Mouse (Mus musculus): ENCODE measurements around the gene Nxn. TPM values are rescaled to one million over a fixed set of nuclear protein-coding genes. Genes with fewer than 3 reads are reported as not detected.

Gene Nxn
- polyA plus RNA-seq, 1 experiment, result 7.4 TPM

DNA sequence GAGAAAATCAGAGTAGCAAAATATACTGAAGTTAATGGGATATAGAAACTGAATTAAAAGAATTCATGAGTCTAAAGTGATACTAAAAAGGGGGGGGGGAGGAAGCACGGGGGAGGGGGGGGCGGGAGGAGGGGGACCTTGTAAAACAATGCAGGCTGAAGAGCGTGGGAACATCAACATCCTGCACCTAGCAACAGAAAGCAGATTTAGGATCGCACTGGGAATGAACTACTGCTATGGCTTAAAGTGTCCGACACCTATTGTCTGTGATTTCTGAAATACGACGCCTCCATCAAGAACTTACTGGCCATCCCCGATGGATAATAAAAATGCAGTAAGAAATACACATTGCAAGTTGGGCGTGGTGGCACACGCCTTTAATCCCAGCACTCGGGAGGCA, 95.6 kb downstream of the Nxn start:
- Histone ChIP-seq H3K27ac (ENCODE audit: insufficient read depth, low read depth, low read length) (no peak overlapping the region), H3K36me3 (ENCODE audit: control insufficient read depth, insufficient read depth, low read length) (no peaks in the 10 kb centered on the region), H3K4me3 (ENCODE audit: low read depth, low read length) (no peak overlapping the region), H3K27me3 (ENCODE audit: control insufficient read depth, insufficient read depth, low read length) (no peaks in the 10 kb centered on the region), H3K4me1 (ENCODE audit: control insufficient read depth, insufficient read depth, insufficient read length, low read length) (peaks cover 2% of the 10 kb centered on the region; the same call in 1 of the 2 replicates)
- TF ChIP-seq CTCF (IDR thresholded peaks at IDR 0.05; ENCODE audit: extremely low read depth, insufficient read length, insufficient replicate concordance, low read depth, low read length) (no peak), POLR2A (IDR thresholded peaks at IDR 0.05; ENCODE audit: low read depth, low read length) (no peak)
- 65% methylated on average over 11 of the region's 11 CpGs for WGBS

DNA sequence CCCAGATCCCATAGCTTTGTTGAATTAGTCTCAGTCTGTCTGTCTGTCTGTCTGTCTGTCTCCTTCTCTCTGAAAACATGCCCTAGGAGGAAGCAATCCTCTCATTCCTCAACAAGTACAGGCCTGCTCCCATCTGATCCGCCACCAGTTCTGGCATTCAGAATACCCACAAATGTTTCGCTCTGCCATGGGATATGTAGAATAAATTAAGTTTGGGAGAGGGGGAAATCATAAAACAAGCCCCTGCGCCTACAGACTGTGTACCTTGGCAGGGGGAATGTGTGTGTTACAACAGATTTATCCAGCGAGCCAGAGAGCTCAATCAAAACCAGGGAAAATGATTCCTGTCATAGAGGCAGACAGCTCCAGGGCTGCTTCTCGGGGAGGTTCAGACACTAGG, 98.1 kb downstream of the Nxn start:
- TF ChIP-seq POLR2A (IDR thresholded peaks at IDR 0.05; ENCODE audit: low read depth, low read length) (no peak), CTCF (IDR thresholded peaks at IDR 0.05; ENCODE audit: extremely low read depth, insufficient read length, insufficient replicate concordance, low read depth, low read length) (no peak)
- H3K27ac ChIP-seq (ENCODE audit: insufficient read depth, low read depth, low read length), result no peak overlapping the region
- H3K4me1 ChIP-seq (ENCODE audit: control insufficient read depth, insufficient read depth, insufficient read length, low read length), result peaks cover 2% of the 10 kb centered on the region; the same call in 1 of the 2 replicates
- H3K4me3 ChIP-seq (ENCODE audit: low read depth, low read length), result no peak overlapping the region
- H3K27me3 ChIP-seq (ENCODE audit: control insufficient read depth, insufficient read depth, low read length), result no peaks in the 10 kb centered on the region
- 89% methylated on average over 5 of the region's 5 CpGs for WGBS
- H3K36me3 ChIP-seq (ENCODE audit: control insufficient read depth, insufficient read depth, low read length), result no peaks in the 10 kb centered on the region

DNA sequence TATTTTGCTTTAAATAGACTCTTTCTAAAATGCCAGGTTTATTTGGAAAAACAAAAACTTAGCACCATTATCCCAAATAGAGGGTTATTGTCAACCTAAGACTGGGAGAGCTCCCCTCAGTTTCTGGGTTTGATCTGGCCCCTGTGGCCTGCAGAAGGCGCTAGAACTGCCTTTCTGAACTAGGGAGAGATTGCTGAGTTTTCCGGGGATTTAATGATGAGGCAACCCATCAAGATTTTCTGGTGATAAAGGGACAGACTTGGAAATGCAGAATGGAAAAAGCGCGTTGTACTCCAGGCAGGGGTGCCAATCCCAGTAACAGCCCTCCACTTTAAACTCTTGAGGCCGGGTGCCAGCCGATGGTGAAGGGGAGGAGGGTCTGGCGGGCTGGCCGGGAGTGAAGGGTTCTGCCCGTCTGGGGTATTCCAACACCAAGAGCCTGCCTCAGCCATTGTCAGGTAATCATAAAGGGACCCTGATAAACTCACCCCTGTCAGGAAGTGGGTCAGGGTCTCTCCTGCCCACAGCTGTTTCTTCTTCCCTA, 100.4 kb downstream of the Nxn start:
- no peak for TF ChIP-seq POLR2A (IDR thresholded peaks at IDR 0.05; ENCODE audit: low read depth, low read length)
- no peak for TF ChIP-seq CTCF (IDR thresholded peaks at IDR 0.05; ENCODE audit: extremely low read depth, insufficient read length, insufficient replicate concordance, low read depth, low read length)
- H3K4me3 ChIP-seq (ENCODE audit: low read depth, low read length), result no peak overlapping the region
- peaks cover 2% of the 10 kb centered on the region; the same call in 1 of the 2 replicates for H3K4me1 ChIP-seq (ENCODE audit: control insufficient read depth, insufficient read depth, insufficient read length, low read length)
- H3K27ac ChIP-seq (ENCODE audit: insufficient read depth, low read depth, low read length), result no peak overlapping the region
- no peaks in the 10 kb centered on the region for H3K36me3 ChIP-seq (ENCODE audit: control insufficient read depth, insufficient read depth, low read length)
- no peaks in the 10 kb centered on the region for H3K27me3 ChIP-seq (ENCODE audit: control insufficient read depth, insufficient read depth, low read length)
- 68% methylated on average over 9 of the region's 9 CpGs for WGBS

DNA sequence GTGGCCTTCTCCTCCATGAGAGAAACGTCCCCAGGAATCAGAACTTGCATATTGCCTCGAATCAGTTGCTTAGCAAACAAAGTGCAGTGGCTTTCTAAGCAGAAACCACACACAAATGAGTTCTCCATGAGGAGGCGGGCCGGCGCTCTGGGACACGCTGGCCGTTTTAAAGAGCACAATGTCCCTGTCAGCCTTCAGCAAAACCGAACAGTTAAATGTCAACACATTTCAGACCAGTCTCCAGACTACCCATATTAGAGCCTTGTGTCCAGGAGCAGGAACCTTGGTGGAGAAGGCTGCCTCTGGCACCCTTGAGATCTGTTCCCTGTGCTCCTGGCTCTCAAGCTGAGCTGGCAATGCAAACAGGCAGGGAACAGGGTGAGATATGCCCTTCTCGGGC, 101.7 kb downstream of the Nxn start:
- TF ChIP-seq POLR2A (IDR thresholded peaks at IDR 0.05; ENCODE audit: low read depth, low read length) (no peak), CTCF (IDR thresholded peaks at IDR 0.05; ENCODE audit: extremely low read depth, insufficient read length, insufficient replicate concordance, low read depth, low read length) (no peak)
- Histone ChIP-seq H3K27ac (ENCODE audit: insufficient read depth, low read depth, low read length) (no peak overlapping the region), H3K4me1 (ENCODE audit: control insufficient read depth, insufficient read depth, insufficient read length, low read length) (peaks cover 4% of the 10 kb centered on the region; the same call in 1 of the 2 replicates), H3K36me3 (ENCODE audit: control insufficient read depth, insufficient read depth, low read length) (no peaks in the 10 kb centered on the region), H3K4me3 (ENCODE audit: low read depth, low read length) (no peak overlapping the region), H3K27me3 (ENCODE audit: control insufficient read depth, insufficient read depth, low read length) (no peaks in the 10 kb centered on the region)
- 67% methylated on average over 9 of the region's 9 CpGs for WGBS

DNA sequence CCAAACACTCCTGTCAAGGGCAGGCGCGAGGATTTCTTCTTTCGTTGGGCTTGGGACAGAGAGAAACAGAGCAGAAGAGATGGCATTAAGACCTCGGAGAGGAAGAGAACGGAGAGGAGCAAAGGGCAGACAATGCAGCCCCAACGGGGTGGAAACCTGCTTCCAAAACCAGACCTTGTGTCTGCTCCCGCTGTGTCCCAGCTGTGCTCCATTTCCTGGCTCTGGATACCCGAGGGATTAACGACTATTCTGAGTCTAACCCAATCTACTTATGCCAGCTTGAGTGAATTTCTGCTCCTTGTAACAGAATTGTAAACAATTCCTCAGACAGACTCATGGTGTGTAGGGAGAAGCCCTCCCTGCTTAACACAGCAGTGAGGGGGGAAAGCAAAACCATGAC, 104.1 kb downstream of the Nxn start:
- Histone ChIP-seq H3K4me1 (ENCODE audit: control insufficient read depth, insufficient read depth, insufficient read length, low read length) (peaks cover 3% of the 10 kb centered on the region; the same call in 1 of the 2 replicates), H3K4me3 (ENCODE audit: low read depth, low read length) (no peak overlapping the region), H3K27me3 (ENCODE audit: control insufficient read depth, insufficient read depth, low read length) (no peaks in the 10 kb centered on the region), H3K27ac (ENCODE audit: insufficient read depth, low read depth, low read length) (no peak overlapping the region), H3K36me3 (ENCODE audit: control insufficient read depth, insufficient read depth, low read length) (no peaks in the 10 kb centered on the region)
- WGBS, result 49% methylated on average over 9 of the region's 9 CpGs
- no peak for TF ChIP-seq POLR2A (IDR thresholded peaks at IDR 0.05; ENCODE audit: low read depth, low read length)
- no peak for TF ChIP-seq CTCF (IDR thresholded peaks at IDR 0.05; ENCODE audit: extremely low read depth, insufficient read length, insufficient replicate concordance, low read depth, low read length)

DNA sequence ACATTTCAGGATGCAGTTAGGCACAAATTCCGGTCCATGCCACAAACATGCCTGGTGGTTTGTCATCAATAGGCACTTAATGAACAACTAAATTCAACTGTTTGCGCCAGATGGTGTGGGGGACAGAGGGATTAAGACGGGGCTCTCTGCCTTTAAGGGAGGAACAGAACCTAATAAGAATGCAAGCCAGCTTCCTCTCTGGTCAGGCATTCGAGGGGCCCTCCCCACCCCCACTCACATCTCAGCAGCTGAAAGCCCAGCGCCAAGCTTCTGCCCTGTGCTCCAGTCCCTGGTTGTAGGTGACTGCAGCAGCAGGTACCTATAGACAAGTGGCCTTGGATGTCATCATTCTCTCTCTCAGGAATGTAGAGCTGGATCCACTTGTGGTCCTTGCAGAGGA, 104.9 kb downstream of the Nxn start:
- H3K27me3 ChIP-seq (ENCODE audit: control insufficient read depth, insufficient read depth, low read length), result no peaks in the 10 kb centered on the region
- 76% methylated on average over 5 of the region's 5 CpGs for whole genome bisulfite sequencing
- no peak overlapping the region for H3K4me3 ChIP-seq (ENCODE audit: low read depth, low read length)
- H3K36me3 ChIP-seq (ENCODE audit: control insufficient read depth, insufficient read depth, low read length), result no peaks in the 10 kb centered on the region
- H3K4me1 ChIP-seq (ENCODE audit: control insufficient read depth, insufficient read depth, insufficient read length, low read length), result peaks cover 3% of the 10 kb centered on the region; the same call in 1 of the 2 replicates
- H3K27ac ChIP-seq (ENCODE audit: insufficient read depth, low read depth, low read length), result no peak overlapping the region
- no peak for TF ChIP-seq CTCF (IDR thresholded peaks at IDR 0.05; ENCODE audit: extremely low read depth, insufficient read length, insufficient replicate concordance, low read depth, low read length)
- no peak for TF ChIP-seq POLR2A (IDR thresholded peaks at IDR 0.05; ENCODE audit: low read depth, low read length)

DNA sequence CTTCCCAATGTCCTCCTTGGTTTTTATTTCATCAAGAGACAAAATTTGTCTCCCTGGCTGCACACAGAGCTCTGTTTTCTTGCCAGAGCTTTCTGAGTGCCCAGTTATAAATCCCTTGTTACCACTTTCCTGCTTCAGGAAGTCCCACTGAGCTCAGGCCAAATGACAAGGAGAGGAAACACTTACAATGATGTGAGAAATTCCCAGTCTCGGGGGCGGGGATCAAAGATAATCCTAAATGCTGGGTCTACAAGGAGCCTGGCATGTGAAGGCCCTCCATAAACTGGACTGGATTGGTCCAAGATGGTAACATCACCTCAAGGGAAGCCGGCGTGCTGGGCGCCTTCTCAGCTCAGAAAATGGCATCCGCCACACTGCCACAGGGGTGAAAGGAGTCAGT, 106.1 kb downstream of the Nxn start:
- Histone ChIP-seq H3K4me1 (ENCODE audit: control insufficient read depth, insufficient read depth, insufficient read length, low read length) (peaks cover 3% of the 10 kb centered on the region; the same call in 1 of the 2 replicates), H3K27ac (ENCODE audit: insufficient read depth, low read depth, low read length) (peak overlapping the region; percentile 41; the same call in 1 of the 2 replicates), H3K36me3 (ENCODE audit: control insufficient read depth, insufficient read depth, low read length) (no peaks in the 10 kb centered on the region), H3K4me3 (ENCODE audit: low read depth, low read length) (no peak overlapping the region), H3K27me3 (ENCODE audit: control insufficient read depth, insufficient read depth, low read length) (no peaks in the 10 kb centered on the region)
- WGBS, result 84% methylated on average over 6 of the region's 6 CpGs
- no peak for TF ChIP-seq POLR2A (IDR thresholded peaks at IDR 0.05; ENCODE audit: low read depth, low read length)
- TF ChIP-seq CTCF (IDR thresholded peaks at IDR 0.05; ENCODE audit: extremely low read depth, insufficient read length, insufficient replicate concordance, low read depth, low read length), result no peak
